Mouse (Mus musculus): ENCODE measurements around the gene Prkaca.

Gene Prkaca

DNA sequence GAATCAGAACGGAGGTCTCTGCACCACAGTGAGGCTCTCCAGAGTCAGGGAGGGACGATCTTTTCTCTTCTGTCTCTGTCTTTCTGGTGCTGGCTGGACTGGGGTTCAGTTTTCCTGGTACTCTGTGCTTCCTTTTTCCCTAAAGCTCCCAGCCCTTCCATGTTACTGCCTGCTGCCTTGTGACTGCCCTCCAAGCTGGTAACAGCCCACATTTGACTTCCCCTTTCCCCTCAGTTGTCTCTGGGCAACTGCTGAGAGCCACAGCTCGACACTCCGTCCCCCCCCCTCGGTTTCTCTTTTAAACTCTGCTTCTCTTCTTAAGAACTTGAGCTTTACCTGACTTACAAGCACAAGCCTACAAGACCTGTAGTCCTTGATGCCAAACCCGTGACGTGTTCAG lies 16.4 kb downstream of the Prkaca start:
- CTCF ChIA-PET: interaction anchor here in 3 of 4 experiments (0.6 to 1.9 kb wide), 5 partner anchors 8 to 95 kb away, joined by 3 to 6 read pairs (median 4); partner anchors contain the start of gene Asf1b (in 1 of the 3)
- POLR2A ChIA-PET: interaction anchor here in 3 of 4 experiments (0.6 to 3.9 kb wide), 7 partner anchors 10 to 85 kb away, joined by 3 to 17 read pairs (median 3); partner anchors contain the start of genes 1700067K01Rik (in 1 of the 3), Asf1b (in 1 of the 3) and Gm10644 (in 1 of the 3)

DNA sequence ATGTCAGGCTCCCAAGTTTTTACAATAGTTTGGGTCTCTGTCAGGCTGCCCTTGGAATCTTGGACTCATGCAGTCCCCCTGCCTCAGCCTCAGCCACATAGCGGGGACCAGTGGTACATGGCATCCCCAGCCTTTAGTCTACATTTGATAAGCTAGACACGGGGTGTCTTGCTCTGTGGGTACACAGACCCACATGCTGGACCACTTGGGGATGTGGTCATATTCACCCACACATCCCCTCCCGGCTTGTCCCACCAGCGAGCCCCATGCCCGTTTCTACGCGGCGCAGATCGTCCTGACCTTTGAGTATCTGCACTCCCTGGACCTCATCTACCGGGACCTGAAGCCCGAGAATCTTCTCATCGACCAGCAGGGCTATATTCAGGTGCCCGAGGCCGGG lies 17.4 kb downstream of the Prkaca start:
- POLR2A ChIA-PET: no interaction called here
- CTCF ChIA-PET: no interaction called here

DNA sequence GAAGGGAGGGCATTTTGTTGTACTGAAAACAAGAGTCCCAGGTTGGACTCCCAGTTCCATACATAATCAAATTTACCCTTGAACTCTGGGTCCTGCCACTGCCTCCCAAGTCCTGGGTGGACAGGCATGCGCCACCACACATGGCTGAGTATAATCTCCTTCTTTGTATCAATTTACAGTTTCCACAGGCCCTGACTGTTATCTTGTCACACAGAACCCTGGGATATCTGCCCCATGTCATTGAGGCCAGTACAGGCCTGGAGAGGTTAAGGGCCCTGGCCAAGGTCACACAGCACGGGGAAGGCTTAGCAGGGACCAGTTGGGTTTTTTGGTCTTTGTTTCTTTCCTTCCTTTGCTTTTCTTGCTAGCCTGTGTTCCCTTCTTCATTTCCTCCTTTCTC lies 19.7 kb downstream of the Prkaca start:
- ChIA-PET CTCF (no interaction called here), POLR2A (no interaction called here)

DNA sequence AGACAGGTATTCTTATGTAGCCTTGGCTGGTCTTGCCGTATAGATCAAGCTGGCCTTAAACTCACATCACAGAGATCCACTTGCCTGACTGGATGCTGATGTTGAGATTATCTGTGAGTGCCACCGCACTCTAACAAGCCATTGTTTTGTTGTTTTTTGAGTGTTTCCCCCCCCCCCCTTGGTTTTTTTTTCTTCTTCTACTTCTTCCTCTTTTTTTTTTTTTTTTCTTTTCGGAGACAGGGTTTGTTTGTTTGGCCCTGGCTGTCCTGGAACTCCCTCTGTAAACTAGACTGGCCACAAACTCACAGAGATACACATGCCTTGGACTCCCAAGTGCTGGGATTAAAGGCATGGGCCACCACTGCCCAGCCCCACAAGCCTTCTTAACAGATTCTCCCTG lies 21.2 kb downstream of the Prkaca start:
- ChIA-PET CTCF (interaction anchor here in 1 of 4 experiments (0.5 kb wide), 1 partner anchor 24 kb away, joined by 3 read pairs; no protein-coding TSS in a partner anchor), POLR2A (interaction anchor here in 2 of 4 experiments (0.7 to 1.8 kb wide), 5 partner anchors 9 to 504 kb away, joined by 3 to 7 read pairs (median 4); partner anchors contain the start of genes Asf1b (in 2 of the 2) and Gm10644 (in 2 of the 2))

DNA sequence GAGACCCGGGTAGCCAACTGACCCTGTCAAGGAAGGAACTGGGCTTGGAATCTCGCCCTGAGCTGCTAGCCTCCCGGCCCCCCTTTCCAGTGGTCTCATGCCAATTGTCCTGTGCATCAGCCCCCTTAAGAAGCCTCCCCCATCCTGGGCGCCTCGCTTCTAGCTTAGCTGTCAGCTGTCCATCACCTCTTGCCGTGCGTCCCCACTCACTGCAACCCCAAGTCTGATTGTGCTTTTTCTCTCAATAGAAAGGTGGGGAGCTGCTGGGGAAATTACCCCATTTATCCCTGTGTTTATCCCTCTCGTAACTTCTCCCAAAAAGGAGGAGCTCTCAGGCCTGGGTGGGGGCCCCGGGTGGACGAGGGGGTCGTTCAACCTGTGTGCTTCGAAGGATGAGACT lies 23.2 kb downstream of the Prkaca start:
- ChIA-PET POLR2A (interaction anchor here in 3 of 4 experiments (0.7 to 3.3 kb wide), 4 partner anchors 13 to 281 kb away, joined by 3 to 20 read pairs (median 4); partner anchors contain the start of genes Ddx39 (in 2 of the 3), Asf1b (in 1 of the 3) and Gm10644 (in 1 of the 3)), CTCF (no interaction called here)

DNA sequence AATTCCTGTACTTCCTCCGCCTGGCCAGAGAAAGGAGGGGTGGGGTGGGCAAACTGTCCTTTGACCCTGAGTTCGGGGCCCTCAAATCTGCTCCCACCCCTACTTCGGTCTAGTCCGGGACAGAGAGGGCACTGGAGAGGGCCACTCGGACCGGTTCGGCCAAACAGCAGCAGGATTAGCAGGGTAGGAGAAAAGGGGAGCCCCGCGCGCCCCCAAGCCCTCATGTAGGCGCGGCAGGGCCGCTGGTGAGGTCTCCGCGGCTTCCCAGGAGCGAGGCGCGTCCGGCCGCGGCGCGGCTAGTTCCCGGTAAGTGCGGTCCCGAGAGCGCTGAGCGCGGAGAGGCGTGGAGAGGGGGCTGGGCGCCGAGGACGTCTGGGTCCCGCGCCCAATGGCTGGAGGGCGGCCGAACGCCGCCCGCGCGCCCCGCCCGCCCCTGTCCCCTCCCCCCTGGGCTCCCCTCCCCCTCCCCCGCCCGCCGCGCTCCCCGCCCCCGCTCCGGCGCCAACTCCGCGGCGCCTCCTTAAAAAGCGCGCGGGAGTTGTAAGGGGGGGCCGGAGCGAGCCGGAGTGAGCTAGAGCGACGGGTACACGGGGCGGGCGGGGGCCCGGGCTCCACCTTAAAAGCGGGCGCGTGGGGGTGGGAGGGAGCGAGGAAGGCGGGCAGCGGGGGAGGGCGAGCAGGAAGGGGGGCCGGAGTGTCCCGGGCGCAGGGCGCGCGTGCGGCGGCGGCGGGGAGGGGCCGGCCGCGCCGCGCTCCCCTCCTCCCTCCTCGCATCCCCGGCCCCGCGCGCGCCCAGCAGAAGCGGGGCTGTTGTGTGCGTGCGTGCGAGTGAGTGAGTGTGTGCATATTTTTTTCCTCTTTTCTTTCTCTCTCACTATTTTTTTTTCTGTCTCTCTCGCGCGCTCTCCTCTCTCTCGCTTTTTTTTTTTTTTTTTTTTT lies 24.0 kb downstream of the Prkaca start:
- ChIA-PET POLR2A (interaction anchor here in 3 of 4 experiments (0.6 to 3.3 kb wide), 11 partner anchors 9 to 282 kb away, joined by 3 to 20 read pairs (median 3); partner anchors contain the start of genes Asf1b (in 1 of the 3), Ddx39 (in 1 of the 3), Gm10644 (in 1 of the 3) and Rfx1 (in 1 of the 3)), CTCF (interaction anchor here in 2 of 4 experiments (0.6 to 1.8 kb wide), 7 partner anchors 11 to 542 kb away, joined by 3 to 14 read pairs (median 5); partner anchors contain the start of genes Asf1b (in 2 of the 2) and Gm10644 (in 2 of the 2))

DNA sequence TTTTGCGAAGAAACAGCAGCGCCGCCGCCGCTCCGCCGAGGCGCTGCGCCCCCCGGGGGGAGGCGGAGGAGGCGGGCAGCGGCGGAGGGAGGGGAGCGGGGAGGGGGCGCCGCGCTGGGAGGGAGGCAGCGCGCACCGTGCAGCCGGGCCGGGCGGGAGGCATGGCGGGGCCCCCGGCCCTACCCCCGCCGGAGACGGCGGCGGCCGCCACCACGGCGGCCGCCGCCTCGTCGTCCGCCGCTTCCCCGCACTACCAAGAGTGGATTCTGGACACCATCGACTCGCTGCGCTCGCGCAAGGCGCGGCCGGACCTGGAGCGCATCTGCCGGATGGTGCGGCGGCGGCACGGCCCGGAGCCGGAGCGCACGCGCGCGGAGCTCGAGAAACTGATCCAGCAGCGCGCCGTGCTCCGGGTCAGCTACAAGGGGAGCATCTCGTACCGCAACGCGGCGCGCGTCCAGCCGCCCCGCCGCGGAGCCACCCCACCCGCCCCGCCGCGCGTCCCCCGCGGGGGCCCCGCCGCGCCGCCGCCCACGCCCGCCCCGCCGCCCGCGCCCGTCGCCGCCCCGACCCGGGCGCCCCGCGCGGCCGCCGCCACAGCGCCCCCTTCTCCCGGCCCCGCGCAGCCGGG lies 24.8 kb downstream of the Prkaca start, which contains the start of gene Samd1:
Gene Samd1, plus strand, starts transcription at position 162 of the 631 bp plus-strand sequence.
- ChIA-PET CTCF (interaction anchor here in 3 of 4 experiments (0.6 to 1.8 kb wide), 7 partner anchors 11 to 362 kb away, joined by 3 to 14 read pairs (median 5); partner anchors contain the start of genes Asf1b (in 2 of the 3) and Gm10644 (in 2 of the 3)), POLR2A (interaction anchor here (0.6 to 3.3 kb wide), 11 partner anchors 11 to 981 kb away, joined by 3 to 20 read pairs (median 3); partner anchors contain the start of genes Asf1b (in 1 of the 4), Gm10644 (in 1 of the 4) and Rfx1 (in 1 of the 4))

DNA sequence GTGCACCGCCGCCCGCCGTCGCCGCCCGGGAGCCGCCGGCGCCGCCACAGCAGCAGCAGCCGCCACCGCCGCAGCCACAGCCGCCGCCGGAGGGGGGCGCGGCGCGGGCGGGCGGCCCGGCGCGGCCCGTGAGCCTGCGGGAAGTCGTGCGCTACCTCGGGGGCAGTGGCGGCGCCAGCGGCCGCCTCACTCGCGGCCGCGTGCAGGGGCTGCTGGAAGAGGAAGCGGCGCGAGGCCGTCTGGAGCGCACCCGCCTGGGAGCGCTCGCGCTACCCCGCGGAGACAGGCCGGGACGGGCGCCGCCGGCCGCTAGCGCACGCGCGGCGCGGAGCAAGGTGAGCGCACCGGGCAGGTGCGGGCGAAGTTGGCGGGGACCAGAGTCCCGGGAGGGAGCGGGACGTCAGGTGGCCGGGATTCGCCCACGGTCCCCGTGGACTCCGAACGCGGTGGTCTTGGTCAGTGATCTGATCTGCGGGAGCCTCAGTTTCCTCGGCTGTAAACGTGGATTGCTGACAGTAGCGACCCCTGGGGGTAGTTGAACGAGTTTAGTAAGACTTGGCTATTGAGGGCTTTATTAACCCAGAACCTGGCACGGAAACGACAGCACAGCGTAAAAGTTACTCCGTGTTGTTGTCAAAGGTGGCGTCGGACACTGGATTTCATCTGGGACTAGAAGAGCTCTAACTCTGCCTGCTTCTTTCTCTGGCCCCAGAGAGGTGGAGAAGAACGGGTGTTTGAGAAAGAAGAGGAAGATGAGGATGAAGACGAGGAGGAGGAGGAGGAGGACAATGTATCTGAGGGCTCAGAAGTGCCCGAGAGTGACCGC lies 25.7 kb downstream of the Prkaca start:
- ChIA-PET POLR2A (interaction anchor here (0.6 to 4.5 kb wide), 13 partner anchors 10 to 981 kb away, joined by 3 to 29 read pairs (median 3); partner anchors contain the start of genes Asf1b (in 1 of the 4), Ddx39 (in 1 of the 4) and Gm10644 (in 1 of the 4)), CTCF (interaction anchor here (0.7 to 1.8 kb wide), 8 partner anchors 10 to 363 kb away, joined by 3 to 14 read pairs (median 3); partner anchors contain the start of genes Asf1b (in 2 of the 4) and Gm10644 (in 2 of the 4))

DNA sequence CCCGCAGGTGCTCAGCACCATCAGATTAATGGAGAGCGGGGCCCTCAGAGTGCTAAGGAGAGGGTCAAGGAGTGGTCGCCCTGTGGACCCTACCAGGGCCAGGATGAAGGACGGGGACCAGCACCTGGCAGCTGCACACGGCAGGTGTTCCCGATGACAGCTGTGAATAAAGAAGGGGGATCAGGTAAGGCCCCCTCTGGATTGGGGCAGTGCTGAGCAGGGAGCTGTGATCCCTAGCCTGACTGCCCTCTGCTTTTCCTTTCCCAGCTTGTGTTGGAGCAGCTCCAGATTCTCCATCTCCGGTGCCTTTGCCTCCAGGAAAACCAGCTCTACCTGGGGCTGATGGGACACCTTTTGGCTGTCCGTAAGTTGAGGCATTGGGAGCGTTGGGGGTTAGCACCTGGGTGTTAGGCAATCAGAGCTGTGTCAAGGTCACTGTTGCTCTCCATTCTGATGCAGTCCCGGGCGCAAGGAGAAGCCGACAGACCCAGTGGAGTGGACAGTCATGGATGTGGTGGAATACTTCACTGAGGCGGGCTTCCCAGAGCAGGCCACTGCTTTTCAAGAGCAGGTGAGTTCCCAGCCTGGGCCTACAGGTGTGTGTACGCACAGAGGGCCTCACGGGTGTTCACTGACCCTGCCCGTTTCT lies 26.4 kb downstream of the Prkaca start:
- POLR2A ChIA-PET: interaction anchor here in 3 of 4 experiments (0.6 to 4.5 kb wide), 10 partner anchors 9 to 285 kb away, joined by 3 to 29 read pairs (median 4); partner anchors contain the start of genes Asf1b (in 2 of the 3), Gm10644 (in 2 of the 3), Dcaf15 (in 1 of the 3) and Ddx39 (in 1 of the 3)
- CTCF ChIA-PET: interaction anchor here (0.5 to 1.1 kb wide), 7 partner anchors 9 to 330 kb away, joined by 3 to 10 read pairs (median 3); partner anchors contain the start of genes Asf1b (in 1 of the 4) and Gm10644 (in 1 of the 4)

DNA sequence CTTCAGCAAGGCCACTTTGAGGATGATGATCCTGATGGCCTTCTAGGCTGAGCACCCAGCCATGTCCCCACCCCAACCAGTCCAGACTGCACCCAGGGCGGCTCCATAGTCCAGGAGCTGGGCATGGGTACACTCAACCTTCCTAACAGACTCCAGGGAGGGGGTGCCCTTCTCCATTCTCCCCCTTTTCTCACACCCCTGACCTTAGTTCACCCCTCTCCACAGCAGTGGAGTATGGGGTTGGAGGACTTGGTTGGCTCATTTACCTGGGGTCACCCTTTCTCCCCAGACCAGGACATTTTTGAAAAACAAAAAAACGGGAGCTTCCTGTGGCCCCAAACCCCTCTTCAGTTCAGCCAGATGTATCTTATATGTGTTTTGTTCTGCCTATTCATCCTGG lies 27.0 kb downstream of the Prkaca start:
- POLR2A ChIA-PET: interaction anchor here in 3 of 4 experiments (0.5 to 4.5 kb wide), 12 partner anchors 9 to 285 kb away, joined by 3 to 29 read pairs (median 4); partner anchors contain the start of genes Asf1b (in 2 of the 3), Gm10644 (in 2 of the 3), Dcaf15 (in 1 of the 3) and Ddx39 (in 1 of the 3)
- CTCF ChIA-PET: interaction anchor here in 2 of 4 experiments (0.5 to 1.1 kb wide), 3 partner anchors 24 to 180 kb away, joined by 3 to 10 read pairs (median 5); partner anchors contain the start of genes Asf1b (in 1 of the 2) and Gm10644 (in 1 of the 2)

DNA sequence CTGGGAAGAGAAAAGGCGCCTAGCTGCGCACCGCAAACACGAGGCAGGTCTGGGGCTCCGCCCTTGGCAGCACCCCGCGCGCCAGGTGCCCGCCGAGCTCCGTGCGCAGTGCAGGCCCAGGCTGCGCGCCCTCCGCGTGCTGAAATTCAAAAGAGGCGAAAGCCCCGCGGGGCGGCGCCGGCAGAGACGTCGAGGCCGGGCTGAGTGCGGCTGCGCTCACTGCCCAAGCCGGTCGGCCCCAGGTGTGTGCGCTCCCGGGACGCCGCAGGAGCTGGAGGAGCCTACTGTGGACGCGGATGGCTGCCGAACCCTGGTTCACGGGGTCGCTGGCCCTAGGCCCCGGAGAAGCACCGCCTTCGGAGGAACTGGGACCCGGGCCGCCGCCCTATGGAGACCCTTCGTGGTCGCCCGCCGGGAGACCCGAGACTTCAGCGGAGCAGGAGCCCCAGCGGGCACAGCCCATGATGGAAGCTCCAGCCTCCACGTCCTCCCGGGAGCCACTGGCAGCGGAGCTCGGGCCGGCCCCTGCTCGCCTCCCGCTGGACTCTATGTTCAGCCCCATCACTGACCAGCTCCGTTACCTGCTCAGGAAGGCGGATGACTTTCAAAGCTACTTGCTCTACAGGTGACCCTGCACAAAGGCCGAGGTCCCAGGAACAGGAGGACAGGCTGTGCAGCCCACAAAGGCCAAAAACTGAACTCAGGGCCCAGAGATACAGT lies 28.6 kb downstream of the Prkaca start, which contains the start of gene 1700067K01Rik:
Gene 1700067K01Rik, plus strand, starts transcription at position 222 of the 720 bp plus-strand sequence.
- CTCF ChIA-PET: interaction anchor here in 3 of 4 experiments (0.5 to 1.4 kb wide), 10 partner anchors 9 to 927 kb away, joined by 3 to 12 read pairs (median 3); partner anchors contain the start of genes Asf1b (in 2 of the 3) and Gm10644 (in 2 of the 3)

DNA sequence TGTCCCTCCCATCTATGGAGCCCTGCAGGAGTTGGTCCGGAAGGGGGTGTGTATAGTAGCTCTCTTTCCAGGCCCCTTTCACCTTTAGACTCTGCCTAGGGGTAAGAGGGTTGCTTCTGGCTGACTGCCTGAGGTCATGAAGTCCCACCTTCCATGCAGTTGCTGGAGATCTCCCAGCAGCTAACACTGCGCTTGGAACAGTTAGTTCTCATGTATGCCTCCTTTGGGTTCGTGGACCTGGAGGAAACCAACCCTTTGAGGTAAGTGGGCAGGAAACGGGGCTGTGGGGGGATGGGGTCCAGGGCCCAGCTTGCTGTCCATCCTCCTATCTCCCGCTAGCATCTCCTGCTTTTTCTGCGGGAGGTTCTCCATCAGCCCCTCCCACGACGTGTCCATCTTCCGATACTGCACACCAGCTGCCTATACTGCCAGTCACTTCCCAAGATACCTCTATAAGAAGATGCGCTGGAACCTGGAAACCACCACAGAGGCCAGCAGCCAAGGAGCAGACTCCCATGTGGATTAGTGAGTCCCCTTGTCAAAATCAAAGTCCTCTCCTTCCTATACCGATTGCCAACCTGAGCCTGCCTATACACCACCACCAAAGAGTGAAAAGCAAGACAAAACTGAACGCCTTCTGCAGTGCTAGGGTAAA lies 30.3 kb downstream of the Prkaca start:
- ChIA-PET POLR2A (interaction anchor here in 3 of 4 experiments (0.6 to 4.5 kb wide), 8 partner anchors 7 to 771 kb away, joined by 3 to 29 read pairs (median 5); partner anchors contain the start of genes Asf1b (in 2 of the 3) and Gm10644 (in 2 of the 3)), CTCF (interaction anchor here in 1 of 4 experiments (1.3 kb wide), 1 partner anchor 73 kb away, joined by 3 read pairs; no protein-coding TSS in a partner anchor)

More for the DNA sequence above, 28.6 kb downstream of the Prkaca start, which contains the start of gene 1700067K01Rik:
- POLR2A ChIA-PET: interaction anchor here (0.5 to 4.5 kb wide), 46 partner anchors 9 to 501 kb away, joined by 3 to 29 read pairs (median 3); partner anchors contain the start of genes Asf1b (in 3 of the 4), Gm10644 (in 3 of the 4), Dcaf15 (in 2 of the 4) and Ddx39 (in 2 of the 4)

DNA sequence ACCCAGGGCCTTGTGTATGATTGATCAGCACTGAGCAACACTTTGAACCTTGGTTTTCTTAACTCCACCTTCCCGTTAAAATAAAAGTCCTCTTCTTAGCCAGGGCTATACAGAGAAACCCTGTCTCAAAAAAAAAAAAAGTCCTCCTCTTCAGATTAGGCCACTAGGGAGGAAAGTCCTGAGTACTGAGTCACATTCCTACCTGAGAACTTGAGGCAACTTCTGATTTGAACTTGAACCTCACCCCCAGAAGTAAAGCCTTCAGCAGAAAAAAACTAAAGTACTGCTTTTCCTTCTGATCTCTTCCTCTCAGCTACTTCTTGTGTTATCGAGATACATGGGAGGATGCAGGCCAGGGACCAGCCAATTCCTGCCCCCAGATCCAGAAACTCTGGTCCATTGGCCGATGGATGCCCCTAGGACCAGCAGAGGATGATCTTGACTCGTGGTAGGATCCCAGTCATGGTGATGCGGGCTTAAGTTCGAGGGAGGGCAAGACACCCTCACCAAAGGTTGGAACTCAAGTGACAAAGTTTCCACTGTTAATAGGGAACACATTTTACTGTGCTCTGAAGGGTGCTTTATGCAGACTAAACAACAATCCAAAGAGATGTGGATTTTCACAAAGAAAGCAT lies 30.9 kb downstream of the Prkaca start:
- ChIA-PET CTCF (no interaction called here), POLR2A (interaction anchor here in 3 of 4 experiments (0.6 to 0.8 kb wide), 6 partner anchors 9 to 433 kb away, joined by 3 to 6 read pairs (median 4); partner anchors contain the start of genes Asf1b (in 1 of the 3), Gm10644 (in 1 of the 3) and Rfx1 (in 1 of the 3))

Measured in embryonic stem cell, embryonic (primary cell).